Mouse (Mus musculus) heart, embryonic 15.5 days (tissue): ENCODE measurements around the gene Ap1g2. TPM values are rescaled to one million over a fixed set of nuclear protein-coding genes. Genes with fewer than 3 reads are reported as not detected.

Source experiments
- ATAC-seq: fragments of 200-750 bp; cut with Nextera tagmentation; replicated peaks from 2 replicates; pipeline ENCODE4 v1.8.0; 2017; ENCODE audit warnings: low read depth, moderate TSS enrichment; ENCODE audit not compliant: insufficient number of reproducible peaks, insufficient read depth, low FRiP score
- H3K27ac ChIP-seq: fragments of 300-500 bp; sonication (generic); 2 replicates; pipeline ENCODE4 v1.5.1; 2015; ENCODE audit warnings: mild to moderate bottlenecking, inconsistent platforms
- H3K27me3 ChIP-seq: fragments of 300-500 bp; sonication (generic); 2 replicates; pipeline ENCODE4 v1.6.1; 2015; ENCODE audit warnings: inconsistent platforms
- H3K36me3 ChIP-seq: fragments of 300-500 bp; sonication (generic); 2 replicates; pipeline ENCODE4 v1.6.1; 2015; ENCODE audit warnings: mild to moderate bottlenecking, inconsistent platforms
- H3K4me1 ChIP-seq: fragments of 300-500 bp; sonication (generic); replicated peaks from 2 replicates; pipeline ENCODE4 v1.6.1; 2015; ENCODE audit warnings: inconsistent platforms
- H3K4me2 ChIP-seq: fragments of 300-500 bp; sonication (generic); 2 replicates; pipeline ENCODE4 v1.6.1; 2015; ENCODE audit warnings: inconsistent platforms, mild to moderate bottlenecking, moderate library complexity
- H3K4me3 ChIP-seq: fragments of 300-500 bp; sonication (generic); 2 replicates; pipeline ENCODE4 v1.5.1; 2015; ENCODE audit warnings: mild to moderate bottlenecking, inconsistent platforms
- H3K9ac ChIP-seq: fragments of 300-500 bp; sonication (generic); 2 replicates; pipeline ENCODE4 v1.6.1; 2015; ENCODE audit warnings: mild to moderate bottlenecking, inconsistent platforms
- H3K9me3 ChIP-seq: fragments of 300-500 bp; sonication (generic); replicated peaks from 2 replicates; pipeline ENCODE4 v1.6.1; 2016; ENCODE audit warnings: inconsistent platforms
- WGBS: fragments of 180-500 bp; shearing (Covaris S2); methylation state at CpG from one replicate; pipeline ENCODE4 v1.1.7; 2015; ENCODE audit warnings: mixed read lengths; 5-methylcytosine and 5-hydroxymethylcytosine counted together
- polyA plus RNA-seq: library from polyadenylated mRNA; unstranded; fragments of >200 nt; fragmentation: Nextera tagmentation; extraction: Ambion mirVana; gene quantifications from 2 replicates; pipeline ENCODE4 v1.2.1, GENCODE M21; 2015

The Ap1g2 gene
- polyA plus RNA-seq, 1 experiment from 2014 or later = 8.5 TPM

DNA sequence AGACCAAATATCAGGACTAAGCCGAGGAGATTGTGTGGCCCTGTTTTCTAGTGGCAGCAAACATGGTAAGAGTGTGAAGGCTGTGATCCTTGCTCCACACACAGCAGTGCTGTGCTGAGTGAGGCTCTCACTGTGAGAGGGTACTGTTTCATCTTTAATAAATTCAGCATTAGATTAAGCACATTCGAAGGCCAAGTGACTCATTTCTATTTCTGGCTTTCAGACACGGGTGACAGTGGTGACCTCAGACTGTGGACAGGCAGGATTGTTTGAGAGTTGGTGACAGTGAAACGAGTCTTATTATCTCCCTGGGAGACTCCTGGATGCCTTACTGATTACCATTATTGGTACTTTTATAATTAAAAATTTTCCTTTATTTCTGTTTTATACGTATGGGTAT, 19.3 kb upstream of the Ap1g2 start:
- Histone ChIP-seq H3K27me3 (0 out of 2 replicates have a peak, but pooled peaks cover 2% of the 10 kb centered on the region), H3K36me3 (no peaks in the 10 kb centered on the region), H3K9me3 (no peaks in the 10 kb centered on the region), H3K4me3 (no peak overlapping the region), H3K27ac (no peak overlapping the region), H3K9ac (no peak overlapping the region), H3K4me1 (peaks cover 10% of the 10 kb centered on the region), H3K4me2 (no peak overlapping the region)
- WGBS = 54% methylated on average over 5 of the region's 5 CpGs
- ATAC-seq = no peak

DNA sequence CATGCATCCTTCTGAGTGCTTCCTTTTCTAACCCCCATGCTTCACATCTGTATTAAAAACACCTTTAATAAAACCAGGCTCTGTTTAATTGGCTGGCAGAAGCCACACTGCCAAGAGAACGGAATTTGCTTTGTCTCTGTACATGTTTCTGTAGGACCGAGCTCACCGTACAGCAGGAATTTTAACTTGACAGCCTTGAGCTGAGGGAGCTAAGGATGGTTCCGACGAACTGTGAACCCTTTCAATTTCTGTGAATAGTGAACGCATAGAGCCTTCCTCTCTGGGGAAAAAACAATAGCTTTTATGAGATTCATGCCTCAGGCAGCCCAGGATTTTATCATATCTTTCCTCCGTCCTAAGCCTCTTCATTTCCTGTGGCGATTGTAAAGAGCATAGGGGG, 16.0 kb upstream of the Ap1g2 start:
- Histone ChIP-seq H3K27me3 (peaks cover 10% of the 10 kb centered on the region), H3K4me3 (peak overlapping the region; percentile 15), H3K4me1 (peaks cover 10% of the 10 kb centered on the region), H3K4me2 (peak overlapping the region; percentile 56), H3K9me3 (no peaks in the 10 kb centered on the region), H3K9ac (no peak overlapping the region), H3K36me3 (no peaks in the 10 kb centered on the region), H3K27ac (peak overlapping the region; percentile 14)
- WGBS = 28% methylated on average over 8 of the region's 8 CpGs
- 0 out of 2 replicates have a peak, but pooled peaks have one; percentile 25 for ATAC-seq

DNA sequence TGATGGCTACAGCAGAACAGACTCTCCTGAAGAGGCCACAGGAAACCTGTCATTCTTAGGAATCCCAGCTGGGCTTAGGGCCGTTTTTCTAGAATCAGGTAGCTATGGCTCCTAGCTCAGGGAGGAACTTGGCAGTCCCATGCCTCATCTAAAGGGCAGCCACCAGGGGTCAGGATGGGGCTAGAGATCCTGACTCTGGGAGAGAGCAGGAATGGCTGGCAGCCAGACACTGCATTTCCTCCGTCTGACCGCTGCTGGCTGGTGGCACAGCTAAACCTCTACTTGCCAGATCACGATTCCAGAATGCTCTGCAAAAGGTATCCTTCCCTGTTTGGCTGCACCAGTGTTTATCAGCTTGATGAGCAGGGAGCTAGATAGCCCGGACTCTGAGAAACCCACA, 15.6 kb upstream of the Ap1g2 start:
- Histone ChIP-seq H3K4me3 (peak overlapping the region; percentile 15), H3K9ac (no peak overlapping the region), H3K4me1 (peaks cover 10% of the 10 kb centered on the region), H3K4me2 (peak overlapping the region; percentile 56), H3K36me3 (no peaks in the 10 kb centered on the region), H3K27ac (peak overlapping the region; percentile 14), H3K9me3 (no peaks in the 10 kb centered on the region), H3K27me3 (peaks cover 14% of the 10 kb centered on the region)
- WGBS = 2% methylated on average over 5 of the region's 5 CpGs
- peak; percentile 86 for ATAC-seq

DNA sequence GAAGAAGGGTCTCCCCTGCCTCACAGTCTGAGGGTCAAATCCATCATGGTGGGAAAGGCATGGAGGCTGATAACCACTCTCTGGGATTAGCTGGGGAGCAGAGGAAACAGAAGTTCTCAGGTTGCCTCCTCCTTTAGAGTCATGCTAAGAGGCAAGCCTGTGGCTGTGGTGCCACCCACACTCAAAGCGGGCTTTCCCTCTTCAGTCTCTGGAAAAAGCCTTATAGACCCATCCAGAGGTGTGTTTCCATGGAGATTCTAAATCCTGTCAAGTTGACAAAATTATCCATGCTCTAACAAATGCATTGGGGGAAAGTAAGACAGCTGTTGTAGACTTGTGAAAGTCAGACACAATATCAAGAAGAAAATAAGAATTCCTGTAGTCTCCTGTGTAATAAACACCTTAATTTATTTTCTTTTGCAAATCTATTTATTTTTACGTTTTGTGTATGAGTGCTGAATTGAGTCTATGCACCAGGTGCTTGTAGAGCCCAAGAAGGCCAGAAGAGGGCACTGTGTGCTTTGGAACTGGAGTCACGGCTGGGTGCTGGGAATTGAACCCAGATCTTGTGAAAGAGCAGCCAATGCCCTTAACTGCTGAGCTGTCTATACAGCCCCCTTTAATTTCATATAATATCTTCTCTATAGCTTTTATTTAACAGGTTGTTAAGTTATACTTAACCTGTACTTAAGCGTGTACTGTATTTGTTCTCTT, 13.2 kb upstream of the Ap1g2 start:
- ATAC-seq = no peak
- no peak overlapping the region for H3K27ac ChIP-seq
- peaks cover 33% of the 10 kb centered on the region for H3K4me1 ChIP-seq
- WGBS = 70% methylated on average over 4 of the region's 4 CpGs
- H3K4me2 ChIP-seq = no peak overlapping the region
- H3K9me3 ChIP-seq = no peaks in the 10 kb centered on the region
- H3K4me3 ChIP-seq = no peak overlapping the region
- H3K9ac ChIP-seq = no peak overlapping the region
- peaks cover 38% of the 10 kb centered on the region for H3K27me3 ChIP-seq
- no peaks in the 10 kb centered on the region for H3K36me3 ChIP-seq

DNA sequence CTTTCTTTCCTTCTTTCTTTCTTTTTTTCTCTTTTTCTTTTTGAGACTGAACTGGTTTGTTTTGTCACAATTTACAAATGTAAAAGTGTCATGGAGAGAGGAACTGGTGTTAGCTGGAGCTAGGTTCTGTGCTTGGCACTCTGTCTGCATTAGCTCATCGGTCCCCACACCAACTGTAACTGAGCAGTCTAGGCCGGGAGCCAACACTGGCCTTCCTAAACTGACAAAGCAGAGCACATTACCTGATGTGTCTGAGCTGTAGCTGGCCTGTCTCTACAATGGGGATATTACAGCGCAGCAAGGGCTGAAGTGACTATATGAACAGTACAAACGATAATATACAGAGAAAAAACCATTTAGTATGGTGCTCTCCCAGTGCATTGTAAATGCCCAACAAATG, 12.5 kb upstream of the Ap1g2 start:
- no peaks in the 10 kb centered on the region for H3K36me3 ChIP-seq
- 52% methylated on average over 4 of the region's 4 CpGs for WGBS
- H3K4me1 ChIP-seq = peaks cover 41% of the 10 kb centered on the region
- H3K9me3 ChIP-seq = no peaks in the 10 kb centered on the region
- H3K4me3 ChIP-seq = no peak overlapping the region
- ATAC-seq = no peak
- H3K4me2 ChIP-seq = no peak overlapping the region
- peaks cover 42% of the 10 kb centered on the region for H3K27me3 ChIP-seq
- no peak overlapping the region for H3K9ac ChIP-seq
- no peak overlapping the region for H3K27ac ChIP-seq

DNA sequence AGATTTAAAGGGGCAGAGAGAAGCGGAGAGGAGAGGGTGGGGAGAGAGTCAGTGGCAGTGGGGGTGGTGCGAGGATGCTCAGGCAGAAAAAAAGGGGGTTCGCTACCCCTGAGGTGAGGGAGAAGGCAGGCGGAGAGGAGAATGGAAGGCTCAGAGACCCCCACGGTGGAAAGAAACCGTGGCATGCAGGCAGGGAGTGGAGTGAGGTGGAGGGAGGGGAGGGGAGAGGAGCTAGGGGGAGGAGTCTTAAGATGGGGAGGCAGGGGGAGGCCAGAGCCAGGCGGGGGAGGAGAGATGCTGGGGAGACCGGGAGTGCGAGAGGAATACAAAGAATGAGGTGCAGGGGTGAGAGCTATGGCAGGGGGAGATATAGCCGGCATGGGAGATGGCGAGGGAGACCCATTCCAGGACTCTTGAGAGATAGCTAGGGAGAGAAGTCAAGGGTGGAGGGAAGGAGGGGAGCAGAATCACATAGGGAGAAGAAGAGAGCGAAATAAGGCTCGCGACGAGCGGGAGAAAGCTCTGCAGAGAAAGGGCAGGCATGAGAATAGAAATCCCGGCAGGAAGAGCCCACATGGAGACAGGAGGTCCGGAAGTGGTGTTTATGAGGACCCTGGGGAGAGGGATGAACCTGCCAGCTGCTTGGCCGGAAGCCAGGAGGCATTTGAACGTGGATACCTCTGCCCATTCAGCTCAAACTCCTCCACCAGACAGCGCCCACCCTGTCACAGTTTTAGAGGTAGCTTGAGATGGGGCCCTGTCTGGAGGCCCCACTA, 10.2 kb upstream of the Ap1g2 start, which contains the start of gene Jph4:
Gene Jph4, minus strand, starts transcription at position 511 of the 776 bp plus-strand sequence.
- H3K36me3 ChIP-seq = no peaks in the 10 kb centered on the region
- no peak for ATAC-seq
- H3K27ac ChIP-seq = no peak within 1 kb of the TSS
- peaks cover 62% of the 10 kb centered on the region for H3K27me3 ChIP-seq
- peak within 1 kb of the TSS; percentile 99 for H3K4me2 ChIP-seq
- H3K9ac ChIP-seq = no peak within 1 kb of the TSS
- peak within 1 kb of the TSS; percentile 63 for H3K4me3 ChIP-seq
- H3K4me1 ChIP-seq = peaks cover 32% of the 10 kb centered on the region
- H3K9me3 ChIP-seq = no peaks in the 10 kb centered on the region
- WGBS = 10% methylated on average over 21 of the region's 21 CpGs

DNA sequence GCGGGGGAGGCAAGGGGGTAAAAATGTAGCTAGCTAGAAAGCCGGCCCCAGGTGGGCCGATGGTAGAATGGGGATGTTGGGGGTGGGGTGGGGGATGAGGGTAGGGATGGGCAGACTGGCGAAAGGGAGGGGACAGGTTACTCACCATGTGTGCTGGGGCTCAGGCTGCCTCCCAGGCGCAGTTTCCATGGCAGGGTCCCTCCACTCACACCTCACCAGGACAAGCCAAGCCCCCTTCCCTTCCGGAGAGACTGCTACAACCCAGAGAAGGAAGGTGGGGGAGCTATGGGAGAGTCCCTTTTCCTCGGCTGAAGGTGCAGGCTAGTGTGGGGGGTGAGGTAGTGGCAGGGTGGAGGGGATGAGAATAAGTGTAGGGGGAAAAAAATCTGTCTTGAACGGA, 9.5 kb upstream of the Ap1g2 start:
- no peak for ATAC-seq
- Histone ChIP-seq H3K9ac (no peak overlapping the region), H3K4me2 (peak overlapping the region; percentile 99), H3K4me3 (peak overlapping the region; percentile 63), H3K4me1 (peaks cover 32% of the 10 kb centered on the region), H3K27ac (no peak overlapping the region), H3K27me3 (peaks cover 70% of the 10 kb centered on the region), H3K36me3 (no peaks in the 10 kb centered on the region), H3K9me3 (no peaks in the 10 kb centered on the region)
- 3% methylated on average over 8 of the region's 8 CpGs for WGBS

DNA sequence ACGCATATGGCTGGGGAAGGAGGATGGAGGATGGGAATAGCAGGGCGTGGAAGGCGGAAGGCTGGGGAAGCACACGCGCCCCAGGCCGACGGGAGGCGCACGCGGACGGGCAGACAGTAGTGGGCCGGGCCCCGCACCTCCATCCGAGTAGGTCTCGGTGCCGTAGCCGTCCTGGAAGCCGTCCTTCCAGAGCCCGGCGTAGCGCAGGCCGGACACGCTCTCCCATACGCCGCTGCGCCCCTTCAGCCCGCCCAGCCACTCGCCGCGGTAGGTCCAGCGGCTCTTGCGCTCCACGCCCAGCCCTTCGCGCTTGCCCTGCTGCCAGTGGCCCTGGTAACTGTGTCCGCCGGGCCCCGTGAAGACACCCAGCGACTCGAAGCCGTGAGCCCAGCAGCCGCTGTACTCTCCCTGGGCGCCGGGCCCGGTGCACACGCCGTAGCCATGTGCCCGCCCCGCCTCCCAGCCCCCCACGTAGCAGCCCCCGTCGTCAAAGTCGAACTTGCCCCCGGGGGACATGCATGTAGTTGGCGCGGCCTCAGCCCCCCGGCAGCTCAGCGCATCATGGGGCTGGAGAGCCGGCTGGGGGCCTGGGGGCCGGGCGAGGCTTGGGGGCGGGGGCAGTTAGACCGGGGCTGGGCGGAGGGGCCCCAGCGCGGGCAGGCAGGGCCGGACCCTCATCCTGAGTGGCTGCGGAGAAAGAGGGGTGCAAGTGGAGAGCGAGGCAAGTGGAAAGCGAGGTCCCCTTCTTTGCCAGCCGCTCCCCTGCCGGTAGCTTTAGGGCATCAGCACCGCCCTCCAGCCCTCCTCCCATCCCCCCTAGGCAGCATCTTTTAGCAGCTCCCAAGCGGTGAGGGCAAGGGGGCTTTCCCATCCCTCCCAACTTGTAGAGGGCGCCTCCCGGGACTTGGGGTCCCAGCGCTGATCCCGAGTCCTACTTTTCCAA, 8.6 kb upstream of the Ap1g2 start:
- peak; percentile 44; the same call in 1 of the 2 replicates for ATAC-seq
- peak overlapping the region; percentile 56 for H3K9ac ChIP-seq
- peak overlapping the region; percentile 63 for H3K4me3 ChIP-seq
- under 1% methylated on average over 72 of the region's 78 CpGs for WGBS
- no peaks in the 10 kb centered on the region for H3K9me3 ChIP-seq
- H3K27me3 ChIP-seq = peaks cover 77% of the 10 kb centered on the region
- peaks cover 32% of the 10 kb centered on the region for H3K4me1 ChIP-seq
- no peaks in the 10 kb centered on the region for H3K36me3 ChIP-seq
- no peak overlapping the region for H3K27ac ChIP-seq
- H3K4me2 ChIP-seq = peak overlapping the region; percentile 99

DNA sequence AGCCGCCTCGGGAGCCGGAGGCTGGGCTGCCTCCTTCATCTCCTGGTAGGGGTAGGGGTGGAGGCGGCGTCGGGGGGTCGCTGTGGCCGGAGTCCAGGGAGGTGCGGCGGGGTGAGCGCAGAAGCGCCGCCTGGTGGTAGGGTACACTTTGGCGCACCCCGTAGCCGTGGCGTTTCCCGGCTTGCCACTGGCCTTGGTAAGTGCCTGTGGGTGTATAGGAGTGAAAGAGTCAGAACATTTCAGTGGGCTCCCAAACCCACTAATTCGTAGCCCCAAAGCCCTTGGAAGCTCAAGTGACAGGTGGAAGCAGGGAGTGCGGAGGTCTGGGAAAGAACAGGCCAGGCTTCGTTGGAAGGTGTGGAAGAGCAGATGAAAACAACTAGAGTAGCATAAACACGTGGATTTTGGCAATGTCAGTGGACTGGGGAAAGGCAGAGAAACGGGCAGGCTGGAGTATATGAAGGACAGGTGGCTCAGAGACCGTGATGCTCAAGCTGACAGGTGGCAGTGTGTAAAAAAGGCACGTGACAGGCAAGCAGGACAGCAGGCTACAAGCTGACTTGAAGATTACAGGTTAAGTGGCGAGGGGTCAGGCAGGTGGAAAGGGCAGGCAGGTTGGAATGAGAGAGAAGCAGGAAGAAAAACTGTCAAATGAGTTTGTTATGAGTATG, 7.7 kb upstream of the Ap1g2 start:
- no peak overlapping the region for H3K9ac ChIP-seq
- 10% methylated on average over 26 of the region's 26 CpGs for WGBS
- ATAC-seq = no peak

DNA sequence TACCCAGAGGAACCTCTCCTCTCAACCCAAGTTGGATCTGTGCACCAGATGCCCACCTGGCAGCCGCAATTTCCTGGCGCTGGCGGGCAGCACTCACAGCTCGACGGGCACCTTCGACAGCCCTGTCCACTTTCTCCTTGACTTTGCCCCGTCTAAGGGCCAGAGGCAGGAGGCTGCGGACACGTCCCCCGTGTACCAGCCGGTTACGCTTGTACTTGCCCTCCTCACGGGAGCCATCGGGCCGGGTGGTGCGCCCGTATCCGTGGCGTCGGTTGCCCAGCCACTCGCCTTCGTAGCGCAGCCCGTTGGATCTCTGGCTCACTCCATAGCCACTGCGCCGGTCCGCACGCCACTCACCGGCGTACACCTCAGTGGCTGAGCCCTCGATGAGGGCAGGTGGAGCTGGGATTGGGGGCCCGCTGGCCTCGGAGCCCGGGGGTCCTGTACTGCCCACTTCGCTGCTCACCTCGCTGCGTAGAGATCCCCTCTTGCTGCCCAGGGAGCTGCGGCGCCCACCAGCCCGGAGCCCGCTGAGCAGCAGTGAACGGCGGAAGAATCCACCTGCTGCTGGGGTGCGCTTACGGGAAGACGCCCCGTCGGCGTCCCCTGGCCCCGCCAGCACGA, 7.1 kb upstream of the Ap1g2 start:
- no peaks in the 10 kb centered on the region for H3K9me3 ChIP-seq
- peak overlapping the region; percentile 27; the same call in 1 of the 2 replicates for H3K4me2 ChIP-seq
- no peak for ATAC-seq
- H3K4me1 ChIP-seq = peaks cover 40% of the 10 kb centered on the region
- 58% methylated on average over 51 of the region's 51 CpGs for WGBS
- no peaks in the 10 kb centered on the region for H3K36me3 ChIP-seq
- no peak overlapping the region for H3K9ac ChIP-seq
- 0 out of 2 replicates have a peak overlapping the region, but pooled peaks have one; percentile 8 for H3K4me3 ChIP-seq
- no peak overlapping the region for H3K27ac ChIP-seq
- peaks cover 91% of the 10 kb centered on the region for H3K27me3 ChIP-seq

More for the DNA sequence above, 7.7 kb upstream of the Ap1g2 start:
- Histone ChIP-seq H3K4me2 (peak overlapping the region; percentile 99), H3K9me3 (no peaks in the 10 kb centered on the region), H3K4me1 (peaks cover 38% of the 10 kb centered on the region), H3K4me3 (peak overlapping the region; percentile 63), H3K27me3 (peaks cover 86% of the 10 kb centered on the region), H3K36me3 (no peaks in the 10 kb centered on the region), H3K27ac (no peak overlapping the region)
